Mouse (Mus musculus) CH12F3 (cell line): ENCODE measurements around the gene Arhgap28.

Source experiments
- in situ Hi-C: fragments of 300-500 bp; cut with MboI; formaldehyde crosslinking; loops from 2 replicates; pipeline ENCODE4 v1.14.3; 2020; ENCODE audit warnings: low sequenced_read_pairs

The Arhgap28 gene

DNA sequence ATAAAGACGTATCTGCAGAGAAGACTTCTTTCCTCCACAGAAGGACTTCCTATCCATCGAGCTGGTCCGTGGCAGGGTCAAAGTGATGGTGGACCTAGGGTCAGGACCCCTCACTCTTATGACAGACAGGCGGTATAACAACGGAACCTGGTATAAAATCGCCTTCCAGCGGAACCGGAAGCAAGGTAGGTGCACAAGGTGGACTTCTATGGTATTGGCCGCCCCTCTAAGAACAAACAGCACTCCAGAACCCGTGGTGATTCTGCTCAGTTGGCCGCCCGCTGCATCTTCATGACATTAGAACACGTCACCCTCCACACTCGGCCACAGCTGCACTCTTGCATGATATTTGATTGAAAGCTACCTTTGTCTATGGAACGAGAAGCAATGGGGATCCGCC is 194.7 kb downstream of the Arhgap28 start:
- in situ Hi-C loops, result no loop called here
